Mouse (Mus musculus) adrenal gland, postnatal 36 days (tissue): ENCODE results near the gene Rnpep. TPM values are rescaled to one million over a fixed set of nuclear protein-coding genes. Genes with fewer than 3 reads are reported as not detected.
"Not testable (repeated sequence)": the region's sequence is repeated elsewhere in the genome, so short reads cannot be mapped to it uniquely, and the experiment has no call there.

Source experiments
- DNase-seq, 2 experiments: peaks; one replicate each; pipeline ENCODE4 v3.0.0; 2021; ENCODE audit warnings: mixed read lengths in 1 of 2
- total RNA-seq, 2 experiments: library from RNA; stranded (reverse); gene quantifications; 2 replicates each; pipeline ENCODE4 v1.2.3; 2021

Gene Rnpep
- total RNA-seq, 2 experiments from 2014 or later, result 46.3 to 48.9 TPM

- DNase-seq, result peak; percentile 76 to 84
Observed at GRCm38 (mm10) chr1:135259128-135259436, 24.8 kb downstream of the Rnpep start.

- DNase-seq, result peak; percentile 16 to 55
Observed at GRCm38 (mm10) chr1:135258380-135259127, 25.3 kb downstream of the Rnpep start, which contains the start of gene Elf3. TSS of gene Elf3 (minus strand) at chr1:135258568.

- peak in 1 of 2 experiments; percentile 44 for DNase-seq
Observed at GRCm38 (mm10) chr1:135256299-135256698, 27.6 kb downstream of the Rnpep start.

GRCm38 (mm10) chr1:135252854-135253253, 31.0 kb downstream of the Rnpep start:
- no peak for DNase-seq

GRCm38 (mm10) chr1:135251405-135251804, 32.5 kb downstream of the Rnpep start:
- no peak for DNase-seq

- no peak for DNase-seq
Observed at GRCm38 (mm10) chr1:135250706-135251105, 33.2 kb downstream of the Rnpep start.

GRCm38 (mm10) chr1:135248434-135248850, 35.4 kb downstream of the Rnpep start:
- DNase-seq, result peak; percentile 3 to 20

- DNase-seq, result no peak
Observed at GRCm38 (mm10) chr1:135244014-135244413, 39.9 kb downstream of the Rnpep start.

- not testable (repeated sequence) for DNase-seq
Observed at GRCm38 (mm10) chr1:135240206-135240605, 43.7 kb downstream of the Rnpep start.

GRCm38 (mm10) chr1:135237131-135237851, 46.6 kb downstream of the Rnpep start:
- DNase-seq, result peak; percentile 17 to 63

- DNase-seq, result no peak
Observed at GRCm38 (mm10) chr1:135234771-135235170, 49.1 kb downstream of the Rnpep start.

GRCm38 (mm10) chr1:135233961-135234360, 49.9 kb downstream of the Rnpep start:
- DNase-seq, result no peak

- not testable (repeated sequence) for DNase-seq
Observed at GRCm38 (mm10) chr1:135231878-135232277, 52.0 kb downstream of the Rnpep start.

- DNase-seq, result no peak
Observed at GRCm38 (mm10) chr1:135227339-135227950, 56.4 kb downstream of the Rnpep start.

- no peak for DNase-seq
Observed at GRCm38 (mm10) chr1:135224981-135225604, 58.8 kb downstream of the Rnpep start.

- no peak for DNase-seq
Observed at GRCm38 (mm10) chr1:135224147-135224546, 59.7 kb downstream of the Rnpep start.

GRCm38 (mm10) chr1:135217607-135218233, 66.2 kb downstream of the Rnpep start:
- no peak for DNase-seq

GRCm38 (mm10) chr1:135213772-135214640, 69.9 kb downstream of the Rnpep start:
- DNase-seq, result no peak
